Mouse (Mus musculus) hindbrain, embryonic 11.5 days (tissue): ENCODE measurements at regions not wholly inside any gene's neighbourhood (a gene's known extent, or its start where the extent isn't known, plus 50 kb on each side); places are given as distances from the start of the nearest gene placed in this dataset.
"Not testable (repeated sequence)": the region's sequence is repeated elsewhere in the genome, so short reads cannot be mapped to it uniquely, and the experiment has no call there.

ENCODE experiments used
- ATAC-seq: fragments of 200-750 bp; cut with Nextera tagmentation; 2 replicates; pipeline ENCODE4 v1.8.0; 2017; ENCODE audit warnings: mild to moderate bottlenecking, moderate TSS enrichment, moderate library complexity; ENCODE audit not compliant: low FRiP score
- DNase-seq: peaks from one replicate; pipeline ENCODE4 v3.0.0-alpha.2; 2015; ENCODE audit warnings: low spot score
- H3K27ac ChIP-seq: fragments of 300-500 bp; sonication (generic); 2 replicates; pipeline ENCODE4 v1.5.1; 2014; ENCODE audit warnings: mild to moderate bottlenecking, low read depth, low read length
- H3K27me3 ChIP-seq: fragments of 300-500 bp; sonication (generic); 2 replicates; pipeline ENCODE4 v1.6.1; 2014; ENCODE audit warnings: mild to moderate bottlenecking, low read length, moderate library complexity, mixed read lengths; ENCODE audit not compliant: control insufficient read depth, insufficient read depth
- H3K36me3 ChIP-seq: fragments of 300-500 bp; sonication (generic); 2 replicates; pipeline ENCODE4 v1.6.1; 2014; ENCODE audit warnings: mild to moderate bottlenecking, low read length, moderate library complexity, mixed read lengths; ENCODE audit not compliant: control insufficient read depth, insufficient read depth
- H3K4me1 ChIP-seq: fragments of 300-500 bp; sonication (generic); replicated peaks from 2 replicates; pipeline ENCODE4 v1.6.1; 2014; ENCODE audit warnings: low read length, mixed read lengths; ENCODE audit not compliant: control insufficient read depth, insufficient read depth
- H3K4me2 ChIP-seq: fragments of 300-500 bp; sonication (generic); replicated peaks from 2 replicates; pipeline ENCODE4 v1.6.1; 2014; ENCODE audit warnings: mild to moderate bottlenecking, low read depth, low read length
- H3K4me3 ChIP-seq: fragments of 300-500 bp; sonication (generic); 2 replicates; pipeline ENCODE4 v1.5.1; 2014; ENCODE audit warnings: low read depth, low read length
- H3K9ac ChIP-seq: fragments of 300-500 bp; sonication (generic); 2 replicates; pipeline ENCODE4 v1.6.1; 2014; ENCODE audit warnings: low read depth, low read length
- H3K9me3 ChIP-seq: fragments of 300-500 bp; sonication (generic); 2 replicates; pipeline ENCODE4 v1.6.1; 2016; ENCODE audit warnings: low read length; ENCODE audit not compliant: control insufficient read depth
- WGBS: fragments of 180-500 bp; shearing (Covaris S2); extraction: QIAGEN DNeasy Blood & Tissue Kit; methylation state at CpG from one replicate; pipeline ENCODE4 v1.1.7; 2014; 5-methylcytosine and 5-hydroxymethylcytosine counted together

DNA sequence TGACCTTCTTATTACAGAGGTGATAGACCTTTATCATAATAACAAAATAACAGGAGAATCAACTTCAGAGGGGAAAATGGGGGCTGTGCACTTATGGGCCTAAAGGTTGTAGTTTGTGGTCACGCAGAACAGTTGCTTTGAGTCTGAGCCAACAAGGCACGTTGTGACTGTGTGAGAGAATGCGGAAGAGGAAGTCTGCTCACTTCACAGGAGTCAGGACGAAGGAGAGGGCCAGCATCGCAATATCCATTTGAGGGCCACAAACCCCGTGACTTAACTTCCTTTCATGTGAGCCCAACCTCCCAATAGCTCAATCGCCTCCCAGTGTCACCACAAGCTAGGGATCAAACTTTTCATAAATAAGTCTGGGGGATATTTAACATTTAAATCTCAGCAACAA lies 246.6 kb upstream of the Jarid2 start:
- Histone ChIP-seq H3K9ac (no peak overlapping the region), H3K4me2 (no peak overlapping the region), H3K27ac (no peak overlapping the region), H3K9me3 (no peaks in the 10 kb centered on the region), H3K36me3 (no peaks in the 10 kb centered on the region), H3K4me3 (no peak overlapping the region), H3K4me1 (no peaks in the 10 kb centered on the region), H3K27me3 (no peaks in the 10 kb centered on the region; the same call in 1 of the 2 replicates)
- DNase-seq (no peak), ATAC-seq (no peak)
- WGBS, result 83% methylated on average over 7 of the region's 7 CpGs

GRCm38 (mm10) chr13:44484582-44485329 lies 244.5 kb upstream of the Jarid2 start:
- no peak overlapping the region for H3K4me2 ChIP-seq
- DNase-seq, result no peak
- H3K27ac ChIP-seq, result no peak overlapping the region
- no peaks in the 10 kb centered on the region for H3K9me3 ChIP-seq
- H3K27me3 ChIP-seq, result no peaks in the 10 kb centered on the region; the same call in 1 of the 2 replicates
- no peak overlapping the region for H3K9ac ChIP-seq
- no peak for ATAC-seq
- H3K4me3 ChIP-seq, result no peak overlapping the region
- WGBS, result 81% methylated on average over 14 of the region's 14 CpGs
- no peaks in the 10 kb centered on the region for H3K36me3 ChIP-seq
- H3K4me1 ChIP-seq, result no peaks in the 10 kb centered on the region

- Histone ChIP-seq H3K27ac (no peak overlapping the region), H3K9me3 (no peaks in the 10 kb centered on the region), H3K9ac (no peak overlapping the region), H3K4me1 (no peaks in the 10 kb centered on the region), H3K27me3 (no peaks in the 10 kb centered on the region), H3K36me3 (no peaks in the 10 kb centered on the region), H3K4me3 (no peak overlapping the region), H3K4me2 (no peak overlapping the region)
- ATAC-seq (no peak), DNase-seq (no peak)
- 80% methylated on average over 4 of the region's 4 CpGs for WGBS
These were observed 238.3 kb upstream of the Jarid2 start for GRCm38 (mm10) chr13:44490935-44491465.

DNA sequence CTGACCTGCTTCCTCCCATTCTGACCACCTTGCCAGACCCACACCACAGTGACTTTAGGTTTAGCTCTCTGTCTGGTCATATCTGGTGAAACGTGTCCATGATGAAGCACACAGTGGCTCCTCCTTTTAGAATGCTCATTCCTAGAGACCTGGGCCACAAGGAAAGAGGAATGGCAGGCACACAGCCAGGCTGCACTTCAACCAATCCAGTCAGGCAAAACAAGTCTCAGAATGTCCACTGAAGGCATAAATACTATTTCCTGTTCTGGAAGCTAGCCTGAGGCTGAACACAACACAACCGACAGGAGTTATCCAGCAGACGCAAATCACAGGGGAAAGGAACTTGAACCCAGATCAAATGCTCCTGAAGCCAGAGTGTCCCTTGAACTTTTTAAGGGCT lies 235.4 kb upstream of the Jarid2 start:
- 85% methylated on average over 3 of the region's 3 CpGs for WGBS
- ATAC-seq (no peak), DNase-seq (no peak)
- no peaks in the 10 kb centered on the region for H3K36me3 ChIP-seq
- H3K27ac ChIP-seq, result no peak overlapping the region
- H3K27me3 ChIP-seq, result no peaks in the 10 kb centered on the region
- H3K4me3 ChIP-seq, result no peak overlapping the region
- H3K9me3 ChIP-seq, result no peaks in the 10 kb centered on the region
- H3K9ac ChIP-seq, result no peak overlapping the region
- H3K4me1 ChIP-seq, result no peaks in the 10 kb centered on the region
- no peak overlapping the region for H3K4me2 ChIP-seq

GRCm38 (mm10) chr13:44495450-44495849 lies 233.8 kb upstream of the Jarid2 start:
- Histone ChIP-seq H3K27ac (no peak overlapping the region), H3K9me3 (no peaks in the 10 kb centered on the region), H3K4me2 (no peak overlapping the region), H3K4me1 (no peaks in the 10 kb centered on the region), H3K9ac (no peak overlapping the region), H3K27me3 (no peaks in the 10 kb centered on the region), H3K4me3 (no peak overlapping the region), H3K36me3 (no peaks in the 10 kb centered on the region)
- no peak for DNase-seq
- 81% methylated on average over 10 of the region's 10 CpGs for WGBS
- ATAC-seq, result no peak

DNA sequence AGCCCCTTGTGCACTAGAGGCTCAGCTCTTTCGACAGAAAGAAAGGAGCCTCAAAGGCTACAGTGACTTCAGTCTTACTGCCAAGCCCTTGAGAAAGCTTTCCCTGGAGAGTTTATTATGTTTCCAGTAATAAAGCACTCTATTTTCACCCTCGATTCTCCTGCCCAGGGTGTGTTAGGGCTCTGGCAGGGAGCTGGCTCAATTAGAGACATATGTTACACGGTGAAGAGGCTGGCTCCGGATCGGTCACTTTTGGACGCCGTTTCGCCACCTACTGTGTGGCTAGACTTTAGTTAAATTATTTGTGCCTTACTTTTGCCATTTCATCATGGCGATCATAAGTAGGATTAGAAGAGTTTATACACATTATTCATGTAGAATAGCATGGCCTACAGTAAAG lies 232.7 kb upstream of the Jarid2 start:
- Histone ChIP-seq H3K9ac (no peak overlapping the region), H3K36me3 (no peaks in the 10 kb centered on the region), H3K9me3 (no peaks in the 10 kb centered on the region), H3K4me2 (no peak overlapping the region), H3K27me3 (no peaks in the 10 kb centered on the region), H3K27ac (no peak overlapping the region), H3K4me1 (no peaks in the 10 kb centered on the region), H3K4me3 (no peak overlapping the region)
- ATAC-seq, result no peak
- DNase-seq, result no peak
- 69% methylated on average over 9 of the region's 9 CpGs for WGBS

DNA sequence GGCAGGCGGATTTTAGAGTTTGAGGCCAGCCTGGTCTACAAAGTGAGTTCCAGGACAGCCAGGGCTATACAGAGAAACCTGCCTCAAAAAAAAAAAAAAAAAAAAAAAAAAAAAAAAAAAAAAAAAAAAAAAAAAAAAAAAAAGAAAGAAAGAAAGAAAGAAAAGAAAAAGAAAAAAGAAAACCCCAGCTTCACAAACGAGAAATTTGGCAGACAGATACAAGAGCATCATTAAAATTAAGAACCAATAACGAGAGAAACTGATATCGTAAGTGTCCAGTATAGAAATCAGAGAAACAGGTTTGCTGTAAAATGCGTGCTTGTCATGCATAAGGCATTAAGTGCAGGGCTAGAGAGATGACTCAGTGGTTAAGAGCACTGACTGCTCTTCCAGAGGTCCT lies 228.4 kb upstream of the Jarid2 start:
- H3K4me3 ChIP-seq, ATAC-seq, H3K9me3 ChIP-seq, H3K9ac ChIP-seq, H3K27me3 ChIP-seq, DNase-seq, H3K4me2 ChIP-seq, H3K4me1 ChIP-seq, H3K36me3 ChIP-seq, H3K27ac ChIP-seq: not testable (repeated sequence)
- 88% methylated on average over 5 of the region's 5 CpGs for WGBS

GRCm38 (mm10) chr13:44501777-44502321 lies 227.4 kb upstream of the Jarid2 start:
- Histone ChIP-seq H3K4me2 (no peak overlapping the region), H3K9me3 (no peaks in the 10 kb centered on the region), H3K27me3 (no peaks in the 10 kb centered on the region), H3K36me3 (no peaks in the 10 kb centered on the region), H3K9ac (no peak overlapping the region), H3K4me3 (no peak overlapping the region), H3K4me1 (no peaks in the 10 kb centered on the region), H3K27ac (no peak overlapping the region)
- ATAC-seq (no peak), DNase-seq (no peak)
- 72% methylated on average over 5 of the region's 5 CpGs for WGBS
